Mouse (Mus musculus): Measurements from ENCODE around the gene Acp7.

The Acp7 gene

DNA sequence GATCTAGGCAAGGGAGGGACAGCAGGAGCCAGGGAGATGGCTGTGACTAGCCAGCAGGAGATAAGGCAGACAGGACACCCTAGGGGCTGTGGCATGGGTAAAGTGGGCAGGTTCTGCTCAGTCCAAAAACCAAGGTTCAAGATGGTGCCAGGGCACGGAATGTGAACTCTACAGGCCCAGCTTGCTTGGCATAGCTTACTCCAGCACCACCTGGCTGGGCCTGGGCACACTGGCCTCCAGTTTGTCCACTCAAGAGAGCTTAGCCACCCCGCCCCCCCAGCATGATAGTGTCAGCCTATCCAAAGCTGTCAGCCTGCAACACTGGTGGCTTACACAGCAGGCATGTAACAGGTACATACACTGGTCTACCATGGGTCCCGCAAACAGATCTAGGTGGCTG lies 57.9 kb downstream of the Acp7 start:
- DNase-seq, result no peak

DNA sequence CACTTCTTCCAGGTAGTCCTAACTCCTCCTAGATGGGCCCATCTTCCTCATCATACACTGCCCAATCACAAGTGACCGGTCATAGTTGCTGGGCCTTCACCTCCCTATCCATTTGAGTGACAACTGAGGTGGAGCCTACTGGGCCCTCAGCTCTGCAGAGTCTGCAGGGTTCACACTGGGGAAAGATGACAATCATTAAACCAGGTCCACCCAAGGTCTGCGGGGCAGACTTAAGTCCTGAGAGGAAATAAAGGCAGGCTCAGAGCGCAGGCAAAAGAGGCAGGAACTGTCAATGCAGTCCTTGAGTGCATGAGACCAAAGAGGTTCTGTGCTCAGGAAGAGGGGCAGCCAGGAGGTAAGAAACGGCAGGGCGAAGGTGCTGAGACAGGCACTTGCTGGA lies 58.4 kb downstream of the Acp7 start:
- peak; percentile 77 for DNase-seq

DNA sequence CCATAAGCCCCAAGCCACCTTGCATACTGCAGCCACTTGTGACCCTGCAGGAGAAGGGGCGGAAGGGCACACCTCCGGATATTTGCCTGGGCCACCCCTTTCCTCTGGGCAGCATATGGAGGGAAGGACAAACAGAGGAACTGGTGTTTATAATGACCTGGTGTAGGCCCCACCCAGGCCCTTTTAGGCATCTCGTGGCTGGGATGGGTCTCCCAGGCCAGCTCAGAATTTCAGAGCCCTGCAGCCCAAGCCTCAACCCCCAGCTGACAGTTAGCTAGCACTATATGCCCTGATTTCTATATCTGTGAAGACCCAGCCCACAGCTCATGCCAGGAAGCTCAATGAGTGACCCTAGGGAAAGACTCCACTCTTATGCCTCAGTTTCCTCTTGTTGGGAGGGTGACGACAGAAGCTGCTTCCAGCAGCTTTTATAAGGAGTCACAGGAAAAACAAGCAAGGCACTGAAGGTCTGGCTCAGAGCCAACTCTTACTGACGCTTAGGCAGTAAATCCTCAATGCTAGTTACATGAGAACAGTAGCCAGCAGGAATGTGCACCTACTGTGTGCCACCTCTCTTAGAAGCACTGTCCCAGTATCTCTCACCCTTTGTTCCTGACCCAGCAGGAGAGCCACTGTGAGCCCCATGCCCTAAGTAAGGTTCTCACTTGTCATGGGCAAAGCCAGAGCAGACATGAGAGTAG lies 60.0 kb downstream of the Acp7 start:
- DNase-seq, result no peak

DNA sequence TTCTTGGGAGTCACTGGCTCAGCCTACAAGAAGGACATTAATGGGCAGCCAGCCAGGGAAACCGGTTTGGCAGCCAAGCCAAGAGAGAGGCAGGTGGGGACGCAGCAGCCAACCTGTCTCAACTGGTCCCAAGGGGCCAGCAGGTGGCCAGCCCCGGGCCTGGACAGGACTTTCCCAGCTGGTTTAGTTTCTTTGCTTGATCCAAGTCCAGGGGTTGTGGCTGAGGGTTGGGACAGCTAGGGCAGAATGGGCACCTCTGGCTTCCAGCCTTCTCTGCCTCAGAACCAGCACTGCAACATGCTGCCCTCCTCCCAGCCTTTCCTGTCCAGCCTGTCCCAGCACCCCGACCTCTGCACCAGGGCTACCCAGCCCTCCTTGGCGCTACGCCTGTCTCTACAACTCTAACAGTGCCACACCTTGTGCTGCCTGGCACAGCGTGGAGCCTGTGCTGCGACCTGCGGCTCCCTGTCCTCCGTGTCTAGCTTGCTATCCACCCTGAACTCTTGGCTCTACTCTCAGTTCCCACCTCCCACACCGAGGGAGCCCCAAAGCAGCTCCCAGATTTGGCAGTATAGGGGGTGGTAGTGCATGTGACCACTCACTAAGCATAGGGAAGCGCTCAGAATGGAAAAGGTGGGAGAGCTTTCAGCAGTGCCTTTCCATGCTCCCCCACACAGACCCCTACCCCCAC lies 60.7 kb downstream of the Acp7 start:
- peak; percentile 97 for DNase-seq

DNA sequence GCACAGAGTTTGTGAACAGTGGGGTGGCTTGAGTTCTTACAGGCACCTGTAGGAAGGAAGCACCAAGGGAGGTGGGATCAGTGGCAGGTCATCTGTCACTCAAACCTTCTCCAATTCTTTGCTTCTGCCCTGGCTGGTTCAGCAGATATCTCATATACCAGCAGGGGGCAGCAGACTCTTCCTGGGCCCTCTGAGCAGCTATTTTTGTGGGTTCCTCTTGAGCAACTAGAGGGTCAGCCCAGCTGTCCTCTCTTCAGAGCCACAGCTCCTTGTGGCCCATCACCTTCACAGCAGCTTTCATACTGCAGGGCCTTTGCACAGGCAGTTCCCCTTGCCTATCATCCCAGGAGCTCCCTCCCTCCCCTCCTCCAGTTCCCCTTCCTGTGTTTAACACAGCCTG lies 62.9 kb downstream of the Acp7 start:
- DNase-seq, result no peak

DNA sequence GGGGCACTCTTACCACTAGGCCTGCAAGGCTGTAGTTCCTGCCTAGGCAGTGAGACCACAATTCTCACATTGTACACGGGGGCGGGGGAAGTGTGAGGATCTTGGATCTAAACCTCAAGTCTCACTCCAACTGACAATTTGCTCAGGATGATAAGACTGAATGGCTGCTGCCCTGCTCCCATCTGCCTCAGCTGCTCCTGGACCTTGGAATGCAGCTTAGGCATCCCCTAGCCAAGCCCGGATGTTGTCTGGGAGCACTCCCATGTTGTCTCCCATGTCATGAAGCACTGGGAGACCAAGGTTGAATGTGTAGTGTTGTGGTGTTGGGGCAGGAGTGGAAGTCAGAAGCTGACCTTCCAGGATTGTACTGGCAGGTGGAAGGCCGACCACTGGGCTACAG lies 63.6 kb downstream of the Acp7 start:
- no peak for DNase-seq

DNA sequence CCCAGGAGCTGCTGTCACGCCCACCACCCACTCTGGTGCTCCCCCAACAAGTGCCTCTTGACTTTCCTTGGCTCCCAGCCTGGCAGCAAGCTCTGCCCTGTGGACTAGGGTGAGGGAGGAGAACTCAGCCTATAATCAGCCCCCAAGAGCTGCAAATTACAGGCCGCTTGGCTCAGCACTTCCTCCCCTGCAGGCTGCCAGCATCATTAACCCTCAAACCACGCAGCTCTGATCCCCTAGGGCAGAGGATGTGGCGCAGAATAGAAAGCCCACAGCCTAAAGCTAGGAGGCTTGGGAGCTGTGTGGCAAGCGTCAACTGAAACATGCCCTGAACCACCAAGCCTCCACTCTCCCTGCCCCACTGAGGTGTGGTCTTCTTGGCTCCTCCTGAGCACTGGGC lies 65.7 kb downstream of the Acp7 start:
- no peak for DNase-seq

DNA sequence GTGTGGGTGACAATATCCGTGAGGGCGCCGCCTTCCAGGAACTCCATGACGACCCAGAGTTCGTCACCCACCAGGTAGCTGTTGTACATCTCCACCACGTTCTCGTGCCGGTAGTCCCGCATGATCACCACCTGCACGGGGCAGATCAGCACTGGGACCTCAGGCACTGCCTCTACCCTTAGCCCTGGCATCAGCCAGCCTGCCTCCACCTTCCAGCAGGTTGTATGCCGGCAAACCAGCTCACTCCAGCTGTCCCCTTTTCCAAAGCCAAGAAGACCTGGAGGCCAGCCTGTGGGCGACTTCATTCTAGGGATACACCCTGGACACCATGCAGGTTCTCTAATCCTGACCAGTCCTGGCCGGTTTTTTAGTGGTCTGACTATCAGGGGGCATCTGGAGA lies 68.2 kb downstream of the Acp7 start:
- no peak for DNase-seq

DNA sequence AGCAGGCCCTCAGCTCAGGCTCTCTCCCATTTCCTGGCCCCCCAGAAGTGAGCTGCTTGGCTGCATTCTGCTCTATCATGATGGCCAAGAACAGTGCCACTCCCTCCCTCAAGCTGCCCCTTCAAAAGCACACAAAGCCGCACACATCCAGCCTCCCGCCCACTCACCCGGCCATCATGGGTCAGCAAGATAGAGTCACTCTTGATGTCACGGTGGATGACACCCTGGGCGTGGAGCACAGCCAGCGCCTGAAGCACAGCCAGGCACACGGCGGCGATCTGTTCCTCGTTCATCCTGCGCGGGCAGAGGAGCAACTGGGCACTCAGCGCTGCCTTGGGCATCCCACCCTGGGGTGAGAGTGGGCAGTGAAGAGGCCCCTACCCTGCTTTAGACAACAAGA lies 68.8 kb downstream of the Acp7 start:
- no peak for DNase-seq

DNA sequence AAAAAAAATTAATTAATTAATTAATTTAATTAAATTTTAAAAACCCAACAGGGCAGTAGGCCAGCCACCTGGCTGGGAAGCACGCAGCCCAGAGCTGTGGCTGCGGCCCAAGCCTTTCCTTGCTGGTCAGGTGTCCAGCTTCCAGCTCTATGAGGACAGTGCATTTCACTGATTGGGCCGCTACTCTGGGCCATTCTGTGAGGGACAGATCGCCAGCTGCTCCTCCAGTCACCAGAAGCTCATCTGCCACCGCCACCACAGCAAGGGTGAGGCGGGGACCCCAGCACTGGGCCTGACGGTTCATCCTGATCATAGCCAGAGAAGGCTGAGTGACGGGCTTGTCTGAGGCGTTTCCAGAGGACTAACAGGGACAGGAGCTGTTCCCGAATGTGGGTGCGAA lies 69.2 kb downstream of the Acp7 start:
- no peak for DNase-seq

DNA sequence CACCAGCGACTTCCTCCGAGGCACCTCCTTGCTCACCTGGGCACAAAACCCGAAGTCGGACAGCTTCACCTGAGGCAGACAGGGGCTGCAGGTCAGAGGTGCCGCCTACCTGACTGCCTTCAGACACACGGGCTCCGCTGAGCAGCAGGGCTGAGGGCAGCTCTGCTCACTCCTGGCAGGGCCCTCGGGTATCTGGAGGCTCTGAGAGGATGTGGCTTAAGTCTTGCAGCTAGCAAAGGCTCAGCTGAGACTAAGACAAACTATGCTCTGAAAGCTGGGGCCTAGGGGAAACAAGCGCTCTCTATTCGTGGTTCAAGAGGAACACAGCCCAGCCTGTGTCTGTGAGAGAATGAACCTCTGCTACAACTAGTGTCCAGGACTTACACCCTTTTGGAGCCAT lies 70.3 kb downstream of the Acp7 start:
- DNase-seq, result no peak

DNA sequence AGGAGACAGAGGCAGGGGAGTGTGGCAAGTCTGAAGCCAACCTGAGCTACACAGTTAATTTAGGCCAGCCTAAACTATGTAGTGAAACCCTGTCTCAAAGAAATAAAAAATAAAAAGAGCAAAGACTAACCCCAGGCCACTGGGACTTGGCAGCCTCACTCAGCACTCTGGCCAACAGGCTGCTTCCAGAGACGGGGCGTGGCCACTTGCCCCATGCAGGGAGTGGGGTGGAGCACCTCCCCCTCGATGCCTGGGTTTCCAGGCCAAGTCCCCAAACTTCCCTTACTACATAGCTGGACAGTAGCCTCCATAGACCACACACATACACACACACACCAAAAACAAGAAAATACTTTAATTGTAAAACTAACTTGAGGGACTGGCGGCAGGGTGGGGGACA lies 72.6 kb downstream of the Acp7 start:
- peak; percentile 81 for DNase-seq

DNA sequence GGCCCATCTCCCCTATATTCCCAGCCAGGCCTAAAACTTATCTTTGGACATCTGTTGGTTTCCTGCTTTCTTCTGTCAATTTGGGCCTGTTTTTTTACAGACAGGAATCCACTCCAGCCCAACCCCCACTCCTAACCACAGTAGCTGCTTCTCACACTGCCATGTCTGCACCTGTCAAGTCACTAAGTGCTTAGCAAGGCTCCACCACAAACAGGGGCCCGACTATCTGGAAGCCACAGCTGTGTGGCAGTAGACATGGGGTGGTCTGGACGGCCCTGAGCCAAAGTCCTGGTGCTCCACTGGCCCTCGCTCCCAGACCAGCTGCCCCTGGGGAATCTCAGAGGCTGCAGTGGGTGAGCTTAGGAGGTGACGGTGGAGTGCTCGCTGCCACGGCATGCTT lies 73.4 kb downstream of the Acp7 start:
- DNase-seq, result no peak
